Mouse (Mus musculus) layer of hippocampus, postnatal 14 days (tissue): Measurements from ENCODE around the gene Efhd1. TPM values are rescaled to one million over a fixed set of nuclear protein-coding genes. Genes with fewer than 3 reads are reported as not detected.

Source experiments
- DNase-seq, 2 experiments: peaks; one replicate each; pipeline ENCODE4 v3.0.0; 2021 to 2022; ENCODE audit warnings: low spot score in 2 of 2, mixed read lengths in 1 of 2
- total RNA-seq, 2 experiments: library from RNA; stranded (reverse); gene quantifications; 2 replicates each; pipeline ENCODE4 v1.2.3; 2021

The Efhd1 gene
- total RNA-seq, 2 experiments from 2014 or later, result 5.4 to 6.8 TPM

GRCm38 (mm10) chr1:87300360-87301286 lies 36.5 kb downstream of the Efhd1 start:
- no peak for DNase-seq

GRCm38 (mm10) chr1:87301971-87302370 lies 37.8 kb downstream of the Efhd1 start:
- DNase-seq, result no peak

- no peak for DNase-seq
Observed at GRCm38 (mm10) chr1:87308952-87309351, 44.8 kb downstream of the Efhd1 start.

- DNase-seq, result no peak
Observed at GRCm38 (mm10) chr1:87309621-87310020, 45.5 kb downstream of the Efhd1 start.

GRCm38 (mm10) chr1:87312681-87313080 lies 48.5 kb downstream of the Efhd1 start:
- DNase-seq, result no peak

- no peak for DNase-seq
Observed at GRCm38 (mm10) chr1:87313116-87313515, 49.0 kb downstream of the Efhd1 start.

GRCm38 (mm10) chr1:87313843-87314570 lies 49.8 kb downstream of the Efhd1 start:
- DNase-seq, result no peak

- DNase-seq, result no peak
Observed at GRCm38 (mm10) chr1:87315431-87315830, 51.3 kb downstream of the Efhd1 start.

GRCm38 (mm10) chr1:87315894-87316293 lies 51.7 kb downstream of the Efhd1 start:
- no peak for DNase-seq

GRCm38 (mm10) chr1:87316672-87317071 lies 52.5 kb downstream of the Efhd1 start:
- peak; percentile 24 to 38 for DNase-seq

- DNase-seq, result no peak
Observed at GRCm38 (mm10) chr1:87321071-87321470, 56.9 kb downstream of the Efhd1 start.

GRCm38 (mm10) chr1:87322778-87323177 lies 58.6 kb downstream of the Efhd1 start:
- DNase-seq, result no peak

GRCm38 (mm10) chr1:87324649-87325048 lies 60.5 kb downstream of the Efhd1 start:
- DNase-seq, result no peak

GRCm38 (mm10) chr1:87326742-87327163 lies 62.6 kb downstream of the Efhd1 start, which contains the start of gene Gigyf2:
TSS of gene Gigyf2 (plus strand) at chr1:87326998.
- DNase-seq, result peak; percentile 91 to 95

- peak; percentile 15 to 27 for DNase-seq
Observed at GRCm38 (mm10) chr1:87327165-87327861, 63.1 kb downstream of the Efhd1 start.

GRCm38 (mm10) chr1:87331774-87332173 lies 67.6 kb downstream of the Efhd1 start:
- no peak for DNase-seq

- no peak for DNase-seq
Observed at GRCm38 (mm10) chr1:87350576-87350975, 86.4 kb downstream of the Efhd1 start.

GRCm38 (mm10) chr1:87360276-87360675 lies 96.1 kb downstream of the Efhd1 start:
- DNase-seq, result no peak
